Mouse (Mus musculus): ENCODE measurements around the gene Pcp2.

Gene Pcp2

DNA sequence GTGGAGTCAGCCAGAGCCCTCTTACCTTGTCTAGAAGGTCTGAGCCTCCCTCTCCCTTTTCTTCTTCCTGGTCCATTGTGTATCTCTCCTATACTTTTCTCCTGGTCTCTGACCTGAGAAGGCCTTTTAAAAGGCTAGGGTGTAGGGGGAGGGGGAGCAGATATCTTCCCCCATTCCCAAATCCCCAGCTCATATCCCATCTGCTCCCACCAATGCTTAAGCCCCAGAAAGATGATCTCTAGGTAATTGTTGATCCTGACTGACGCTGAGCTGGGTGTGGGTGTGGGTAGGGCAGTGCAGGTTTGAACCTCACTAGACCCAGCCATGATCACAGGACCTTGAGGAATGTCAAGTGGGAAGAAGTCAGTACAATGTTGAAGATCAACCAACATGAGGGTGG is at the start of gene Pcp2:
Gene Pcp2, minus strand, starts transcription at position 101 of the 400 bp plus-strand sequence.
- no peak for DNase-seq

DNA sequence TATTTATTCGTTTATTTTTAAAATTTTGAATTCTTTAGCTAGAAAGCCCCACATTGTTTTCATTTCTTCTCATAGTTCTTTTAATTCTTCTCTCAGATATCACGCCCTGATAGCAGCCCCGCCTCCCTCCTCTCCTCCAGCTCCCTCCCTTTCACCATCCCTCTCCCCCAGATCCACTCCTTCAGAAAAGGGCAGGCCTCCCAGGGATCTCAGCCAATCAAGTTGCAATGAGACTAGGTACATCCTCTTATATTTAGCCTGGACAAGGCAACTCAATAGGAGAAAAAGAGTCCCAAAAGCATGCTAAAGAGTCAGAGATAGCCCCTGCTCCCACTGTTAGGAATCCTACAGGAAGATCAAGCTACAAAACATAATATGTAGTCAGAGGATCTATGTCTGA is 49.3 kb upstream of the Pcp2 start:
- no peak for DNase-seq

DNA sequence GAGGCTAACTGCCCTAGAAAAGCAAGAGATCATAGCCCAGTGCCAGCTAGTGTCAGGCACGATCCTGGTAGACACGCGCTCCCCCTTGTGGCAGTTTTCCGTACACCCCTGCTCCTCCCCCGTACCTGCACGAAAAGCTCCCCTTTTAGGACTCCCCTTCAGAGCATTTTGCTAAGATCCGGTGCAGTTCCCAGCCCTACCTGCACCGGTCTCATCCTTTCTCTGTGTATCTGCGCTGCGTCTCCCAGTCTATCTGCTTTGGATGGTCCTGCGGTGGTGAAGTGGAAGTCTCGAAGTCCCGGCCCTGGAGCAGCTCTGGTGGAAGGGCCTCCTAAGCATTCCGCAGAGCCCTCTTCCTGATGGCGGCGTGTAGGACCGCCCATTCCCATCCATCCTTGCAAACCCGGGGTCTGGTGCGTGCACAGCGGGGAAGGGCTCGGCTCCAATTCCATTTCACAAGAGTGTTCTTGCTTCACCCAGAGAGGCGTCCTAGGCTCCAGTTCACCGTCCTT is 46.7 kb upstream of the Pcp2 start, which contains the start of gene Fcor:
Gene Fcor, minus strand, starts transcription at position 383 of the 512 bp plus-strand sequence.
- peak; percentile 89 for DNase-seq

DNA sequence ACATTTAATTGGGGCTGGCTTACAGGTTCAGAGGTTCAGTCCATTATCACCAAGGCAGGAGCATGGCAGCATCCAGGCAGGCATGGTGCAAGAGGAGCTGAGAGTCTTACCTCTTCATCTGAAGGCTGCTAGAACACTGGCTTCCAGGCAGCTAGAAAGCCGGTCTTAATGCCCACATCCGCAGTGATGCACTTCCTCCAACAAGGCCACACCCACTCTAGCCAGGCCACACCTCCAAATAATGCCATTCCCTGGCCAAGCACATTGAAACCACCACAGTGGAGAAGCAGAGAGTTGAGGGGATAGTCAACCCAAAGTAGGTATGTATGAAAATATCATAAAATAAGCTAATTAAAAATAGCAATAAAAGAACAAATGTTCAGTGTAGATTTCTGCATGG is 45.0 kb upstream of the Pcp2 start:
- DNase-seq, result peak; percentile 29

DNA sequence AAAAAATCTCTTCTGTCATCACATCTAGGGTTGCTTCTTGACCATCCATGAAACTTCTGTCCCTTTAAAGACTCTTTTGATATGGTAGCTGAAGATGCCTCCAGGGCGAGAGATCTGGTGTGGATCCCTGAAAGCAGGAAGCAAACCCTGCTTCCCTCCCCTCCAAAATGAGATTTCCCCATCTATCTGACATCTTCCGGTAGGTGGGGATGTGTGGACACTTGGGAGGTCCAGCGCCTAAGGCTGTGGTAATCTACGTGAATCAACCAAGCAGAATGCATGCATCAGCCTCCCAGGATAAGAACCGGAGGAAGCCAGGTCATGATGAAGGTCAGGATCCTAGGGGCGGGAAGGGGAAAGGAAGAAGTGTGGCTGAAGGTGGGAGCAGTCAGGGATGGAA is 40.2 kb upstream of the Pcp2 start, which contains the start of gene Mcemp1:
Gene Mcemp1, plus strand, starts transcription at position 248 of the 400 bp plus-strand sequence.
- no peak for DNase-seq

GRCm38 (mm10) chr8:3664405-3664804 is 39.1 kb upstream of the Pcp2 start:
- DNase-seq, result no peak

- no peak for DNase-seq
Observed at GRCm38 (mm10) chr8:3660889-3661288, 35.5 kb upstream of the Pcp2 start.

GRCm38 (mm10) chr8:3656725-3657381 is 31.5 kb upstream of the Pcp2 start:
- DNase-seq, result no peak

DNA sequence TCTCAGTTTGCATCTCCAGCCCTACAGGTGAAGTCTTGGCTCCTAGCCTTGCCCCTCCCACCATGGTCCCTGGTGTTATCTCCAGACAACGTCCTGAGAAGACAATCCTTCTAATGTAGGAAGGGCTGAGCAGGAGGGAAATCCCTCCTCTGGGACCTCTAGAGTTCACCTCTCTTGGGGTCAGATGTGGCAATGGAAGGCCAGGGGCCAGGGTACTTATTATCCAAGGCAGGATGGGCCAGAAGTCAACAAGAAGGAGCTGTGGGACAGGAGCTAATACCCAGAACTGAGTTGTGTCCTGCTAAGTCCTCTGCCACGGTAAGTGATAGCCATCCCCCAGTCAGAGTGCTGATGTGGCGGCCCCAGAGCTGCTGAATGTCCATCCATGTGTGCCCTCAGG is 30.2 kb upstream of the Pcp2 start, which contains the start of gene Retn:
Gene Retn, plus strand, starts transcription at position 245 of the 400 bp plus-strand sequence.
- DNase-seq, result no peak

GRCm38 (mm10) chr8:3654726-3655508 is 29.6 kb upstream of the Pcp2 start:
- no peak for DNase-seq

- no peak for DNase-seq
Observed at GRCm38 (mm10) chr8:3652845-3653244, 27.5 kb upstream of the Pcp2 start.

- no peak for DNase-seq
Observed at GRCm38 (mm10) chr8:3648990-3649389, 23.6 kb upstream of the Pcp2 start.

GRCm38 (mm10) chr8:3648268-3648667 is 22.9 kb upstream of the Pcp2 start:
- DNase-seq, result no peak

GRCm38 (mm10) chr8:3647561-3647960 is 22.2 kb upstream of the Pcp2 start:
- no peak for DNase-seq

GRCm38 (mm10) chr8:3646824-3647531 is 21.6 kb upstream of the Pcp2 start:
- no peak for DNase-seq

DNA sequence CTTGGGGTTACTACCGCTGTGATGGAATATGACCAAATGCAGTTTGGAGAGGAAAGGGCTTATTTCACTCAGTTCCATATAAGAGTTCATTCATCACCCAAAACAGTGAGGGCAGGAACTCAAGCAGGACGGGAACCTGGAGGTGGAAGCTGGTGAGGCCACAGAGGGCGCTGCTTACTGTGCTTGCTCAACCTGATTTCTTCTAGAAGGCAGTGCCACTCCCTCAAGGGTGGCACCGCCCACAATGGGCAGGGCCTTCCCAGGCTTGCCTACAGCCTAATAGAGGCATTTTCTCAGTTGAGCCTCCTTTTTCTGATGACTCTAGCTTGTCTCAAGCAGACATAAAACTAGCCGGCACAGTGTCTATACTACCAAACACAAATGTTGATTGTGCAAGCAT is 20.5 kb upstream of the Pcp2 start:
- DNase-seq, result peak; percentile 27

- DNase-seq, result peak; percentile 54
Observed at GRCm38 (mm10) chr8:3631478-3631875, 6.1 kb upstream of the Pcp2 start.

DNA sequence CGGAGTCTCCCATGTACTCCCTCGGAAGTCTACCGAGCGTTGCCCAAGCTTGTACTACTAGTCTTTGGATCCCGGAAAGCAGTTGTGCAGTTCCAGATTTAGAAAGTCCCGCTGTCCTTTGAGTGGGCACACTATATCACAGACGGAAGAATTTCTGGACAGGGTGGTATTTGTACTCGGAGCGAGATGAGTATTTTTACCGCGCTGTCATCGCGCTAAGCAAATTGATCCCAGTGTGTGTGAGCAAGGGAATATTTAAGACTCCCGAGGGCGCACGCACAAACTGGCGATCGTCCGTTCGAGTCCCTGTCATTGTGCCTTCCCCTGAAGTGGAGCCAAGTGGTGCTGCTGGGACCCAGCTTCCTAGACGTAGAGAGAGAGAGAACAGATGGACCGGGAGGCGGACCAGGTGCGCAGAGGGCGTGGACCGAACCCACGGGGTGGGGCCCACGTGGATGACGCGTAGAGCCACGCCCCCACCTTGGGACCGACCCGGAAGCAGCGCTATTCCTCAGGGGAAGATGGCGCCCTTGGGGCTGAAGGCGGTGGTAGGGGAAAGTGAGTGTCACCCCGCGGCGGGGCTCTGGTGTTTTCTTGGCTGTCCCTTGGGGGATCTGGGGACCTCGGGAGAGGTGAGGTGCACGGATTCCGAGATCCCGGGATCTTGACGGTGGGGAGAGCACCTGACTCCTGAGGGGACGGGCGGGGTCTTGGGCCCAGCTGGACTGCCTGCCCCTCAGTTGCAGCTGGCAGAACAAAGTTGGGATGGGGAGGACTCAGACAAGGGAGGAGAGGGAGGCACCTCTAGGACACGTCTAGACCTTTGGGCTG is 5.5 kb upstream of the Pcp2 start, which contains the start of gene Stxbp2:
Gene Stxbp2, plus strand, starts transcription at position 309 of the 831 bp plus-strand sequence.
- DNase-seq, result peak; percentile 86

DNA sequence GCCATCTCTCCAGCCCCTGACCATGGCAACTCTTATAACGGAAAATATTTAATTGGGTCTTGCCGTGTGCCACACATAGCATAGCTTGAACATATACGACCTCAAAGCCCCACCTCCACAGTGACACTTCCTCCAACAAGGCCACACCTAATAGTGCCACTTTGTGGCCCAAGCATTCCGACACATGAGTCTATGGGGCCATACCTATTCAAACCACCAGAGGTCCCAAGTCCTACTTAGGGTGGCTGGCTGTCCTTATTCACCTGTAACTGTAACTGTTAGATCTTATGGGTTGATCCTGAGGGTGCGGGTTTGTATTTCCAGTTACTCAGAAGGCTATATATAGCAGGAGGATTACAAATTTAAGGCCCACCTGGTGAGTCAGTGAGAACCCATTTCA is 2.7 kb upstream of the Pcp2 start:
- no peak for DNase-seq

DNA sequence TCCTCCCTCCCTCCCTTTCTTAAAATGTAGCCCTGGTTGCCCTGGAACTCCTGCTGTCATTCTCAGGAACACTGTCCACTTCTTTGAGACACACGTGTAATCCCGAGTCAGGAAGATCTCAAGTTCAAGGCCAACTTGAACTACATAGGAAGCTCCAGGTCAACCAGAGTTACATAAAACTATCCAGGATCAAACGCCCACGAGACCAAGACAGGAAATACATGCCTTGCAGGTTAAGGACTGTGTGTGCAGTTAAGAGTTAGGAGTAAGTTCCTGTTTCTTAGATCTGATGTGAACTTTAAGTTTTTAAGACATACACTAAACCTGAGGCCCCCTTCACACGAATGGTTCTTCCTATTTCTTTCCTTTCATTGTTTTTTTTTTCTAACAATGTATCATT is 1.6 kb upstream of the Pcp2 start:
- no peak for DNase-seq

DNA sequence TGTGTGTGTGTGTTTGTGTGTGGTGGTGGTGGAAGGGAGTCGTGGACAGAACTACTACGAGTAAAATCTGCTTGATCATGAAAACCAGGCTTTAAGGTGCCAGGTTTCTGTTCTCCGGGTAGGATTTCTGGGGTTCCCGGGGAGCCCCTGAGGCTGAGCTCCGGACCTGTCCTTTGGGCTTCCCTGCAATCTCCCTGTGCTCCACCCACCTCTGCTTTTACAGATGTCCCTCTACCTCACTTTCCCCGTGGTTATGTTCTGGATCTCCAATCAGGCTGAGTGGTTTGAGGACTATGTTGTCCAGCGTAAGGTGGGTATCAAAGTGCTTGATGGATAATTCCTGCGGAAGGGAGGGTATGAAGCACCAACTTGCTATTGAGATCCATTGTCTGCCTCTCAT is 3.2 kb downstream of the Pcp2 start:
- DNase-seq, result peak; percentile 54
